Mouse (Mus musculus): ENCODE results near the gene Zfp213. TPM values are rescaled to one million over a fixed set of nuclear protein-coding genes. Genes with fewer than 3 reads are reported as not detected.

Gene Zfp213
- polyA plus RNA-seq, 2 experiments = 3.7 to 4.1 TPM

- Histone ChIP-seq H3K9ac (replicated peaks) (peak overlapping the region; percentile 71), H3K4me2 (ENCODE audit: low read depth) (peak overlapping the region; percentile 98), H3K4me3 (ENCODE audit: insufficient read depth in 1 of 2, low read depth in 2 of 2, low read length in 2 of 2) (peak overlapping the region; percentile 80 to 94), H3K9me3 (ENCODE audit: control insufficient read depth, low read length) (no peaks in the 10 kb centered on the region), H3K27me3 (ENCODE audit: control insufficient read depth, insufficient read depth, low read length) (no peaks in the 10 kb centered on the region), H3K27ac (peak overlapping the region; percentile 67), H3K4me1 (replicated peaks; ENCODE audit: control insufficient read depth in 2 of 2, insufficient read depth in 2 of 2, low read length in 1 of 2) (peaks cover 4 to 18% of the 10 kb centered on the region in 2 experiments; a peak in 3 of 4 replicates), H3K36me3 (replicated peaks; ENCODE audit: control insufficient read depth, insufficient read depth, low read depth) (no peaks in the 10 kb centered on the region)
- TF ChIP-seq EP300 (IDR thresholded peaks at IDR 0.05; ENCODE audit: low read depth) (no peak), CTCF (IDR thresholded peaks at IDR 0.05; ENCODE audit: low read depth) (no peak)
- DNase-seq (ENCODE audit: low read depth in 3 of 3, low spot score in 3 of 3) (peak; percentile 78 to 81 (median 79)), ATAC-seq (ENCODE audit: insufficient read depth) (peak; percentile 59)
- under 1% methylated on average over 22 of the region's 22 CpGs for WGBS (ENCODE audit: insufficient replicate concordance)
Measured at GRCm38 (mm10) chr17:23550188-23550791, 13.7 kb downstream of the Zfp213 start.

GRCm38 (mm10) chr17:23549441-23549840 lies 14.6 kb downstream of the Zfp213 start:
- H3K27ac ChIP-seq = peak overlapping the region; percentile 39; the same call in 1 of the 2 replicates

GRCm38 (mm10) chr17:23548615-23549014 lies 15.4 kb downstream of the Zfp213 start:
- TF ChIP-seq EP300 (IDR thresholded peaks at IDR 0.05; ENCODE audit: low read depth) (no peak), CTCF (IDR thresholded peaks at IDR 0.05; ENCODE audit: low read depth) (no peak)
- H3K4me1 ChIP-seq (replicated peaks; ENCODE audit: control insufficient read depth in 2 of 2, insufficient read depth in 2 of 2, low read length in 1 of 2) = peaks cover 4 to 18% of the 10 kb centered on the region in 2 experiments; a peak in 3 of 4 replicates

More at GRCm38 (mm10) chr17:23549441-23549840, 14.6 kb downstream of the Zfp213 start:
- 4% methylated on average over 9 of the region's 9 CpGs for WGBS (ENCODE audit: insufficient replicate concordance)
- Histone ChIP-seq H3K4me2 (ENCODE audit: low read depth) (peak overlapping the region; percentile 98), H3K27me3 (ENCODE audit: control insufficient read depth, insufficient read depth, low read length) (no peaks in the 10 kb centered on the region), H3K4me3 (ENCODE audit: insufficient read depth in 1 of 2, low read depth in 2 of 2, low read length in 2 of 2) (peak overlapping the region; percentile 80 to 94), H3K4me1 (replicated peaks; ENCODE audit: control insufficient read depth in 2 of 2, insufficient read depth in 2 of 2, low read length in 1 of 2) (peaks cover 4 to 18% of the 10 kb centered on the region in 2 experiments; a peak in 3 of 4 replicates), H3K9me3 (ENCODE audit: control insufficient read depth, low read length) (no peaks in the 10 kb centered on the region), H3K36me3 (replicated peaks; ENCODE audit: control insufficient read depth, insufficient read depth, low read depth) (no peaks in the 10 kb centered on the region), H3K9ac (replicated peaks) (peak overlapping the region; percentile 48)
- ATAC-seq (ENCODE audit: insufficient read depth) (no peak), DNase-seq (ENCODE audit: low read depth in 3 of 3, low spot score in 3 of 3) (peak in 1 of 3 experiments; percentile 43)
- TF ChIP-seq CTCF (IDR thresholded peaks at IDR 0.05; ENCODE audit: low read depth) = no peak
- no peak for TF ChIP-seq EP300 (IDR thresholded peaks at IDR 0.05; ENCODE audit: low read depth)

GRCm38 (mm10) chr17:23547681-23548443 lies 16.2 kb downstream of the Zfp213 start:
- H3K27ac ChIP-seq = no peak overlapping the region
- H3K9me3 ChIP-seq (ENCODE audit: control insufficient read depth, low read length) = no peaks in the 10 kb centered on the region
- H3K4me2 ChIP-seq (ENCODE audit: low read depth) = peak overlapping the region; percentile 98
- peak in 1 of 3 experiments; percentile 50 for DNase-seq (ENCODE audit: low read depth in 3 of 3, low spot score in 3 of 3)
- 42% methylated on average over 11 of the region's 11 CpGs for WGBS (ENCODE audit: insufficient replicate concordance)
- no peak for TF ChIP-seq EP300 (IDR thresholded peaks at IDR 0.05; ENCODE audit: low read depth)
- peak overlapping the region in 1 of 2 experiments; percentile 81; a peak in 2 of 4 replicates for H3K4me3 ChIP-seq (ENCODE audit: insufficient read depth in 1 of 2, low read depth in 2 of 2, low read length in 2 of 2)
- no peak overlapping the region for H3K9ac ChIP-seq (replicated peaks)
- ATAC-seq (ENCODE audit: insufficient read depth) = no peak
- no peaks in the 10 kb centered on the region for H3K36me3 ChIP-seq (replicated peaks; ENCODE audit: control insufficient read depth, insufficient read depth, low read depth)
- no peaks in the 10 kb centered on the region for H3K27me3 ChIP-seq (ENCODE audit: control insufficient read depth, insufficient read depth, low read length)
- peaks cover 4 to 18% of the 10 kb centered on the region in 2 experiments for H3K4me1 ChIP-seq (replicated peaks; ENCODE audit: control insufficient read depth in 2 of 2, insufficient read depth in 2 of 2, low read length in 1 of 2)

More at GRCm38 (mm10) chr17:23548615-23549014, 15.4 kb downstream of the Zfp213 start:
- peak overlapping the region; percentile 80 to 94 for H3K4me3 ChIP-seq (ENCODE audit: insufficient read depth in 1 of 2, low read depth in 2 of 2, low read length in 2 of 2)
- DNase-seq (ENCODE audit: low read depth in 3 of 3, low spot score in 3 of 3) = peak; percentile 82 to 87 (median 84)
- peak; percentile 55 for ATAC-seq (ENCODE audit: insufficient read depth)
- H3K27me3 ChIP-seq (ENCODE audit: control insufficient read depth, insufficient read depth, low read length) = no peaks in the 10 kb centered on the region
- H3K9ac ChIP-seq (replicated peaks) = peak overlapping the region; percentile 48
- peak overlapping the region; percentile 39 for H3K27ac ChIP-seq
- H3K4me2 ChIP-seq (ENCODE audit: low read depth) = peak overlapping the region; percentile 98
- H3K9me3 ChIP-seq (ENCODE audit: control insufficient read depth, low read length) = no peaks in the 10 kb centered on the region
- WGBS (ENCODE audit: insufficient replicate concordance) = under 1% methylated on average over 15 of the region's 15 CpGs
- H3K36me3 ChIP-seq (replicated peaks; ENCODE audit: control insufficient read depth, insufficient read depth, low read depth) = no peaks in the 10 kb centered on the region
